Mouse (Mus musculus): ENCODE data around the gene Sipa1l2.

GRCm38 (mm10) chr8:125516115-125516905 lies 53.3 kb downstream of the Sipa1l2 start:
- TF ChIP-seq CTCF (IDR thresholded peaks at IDR 0.05; ENCODE audit: insufficient read depth, low read depth, low read length) (no peak), POLR2A (IDR thresholded peaks at IDR 0.05; ENCODE audit: insufficient read depth, low read depth, low read length) (no peak)

Measured in olfactory bulb, adult 2 months (tissue).